Mouse (Mus musculus): ENCODE data around the gene Foxo1.

DNA sequence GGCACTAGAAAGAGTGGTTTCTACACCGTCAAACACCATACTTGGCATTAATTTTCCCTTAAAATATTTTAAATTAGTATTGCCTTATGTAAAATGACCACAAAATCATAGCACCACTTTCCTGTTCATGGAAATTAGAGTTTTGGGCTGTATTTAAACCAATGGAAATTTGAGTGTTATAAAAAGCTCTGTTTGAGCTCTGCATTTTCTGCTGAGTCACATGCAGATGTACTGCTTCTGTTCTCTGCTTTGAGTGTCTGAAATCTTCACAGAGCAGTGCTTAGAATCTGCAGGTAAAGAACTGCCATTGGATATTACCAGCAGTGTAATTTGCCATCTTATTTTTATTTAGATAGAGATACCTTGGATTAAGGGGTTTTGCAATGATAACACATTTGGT is 27.6 kb downstream of the Foxo1 start:
- no peak for TF ChIP-seq CTCF (IDR thresholded peaks at IDR 0.05; ENCODE audit: insufficient read depth, low read depth, low read length)
- no peak for TF ChIP-seq POLR2A (IDR thresholded peaks at IDR 0.05; ENCODE audit: insufficient read depth, low read depth, low read length)

All from olfactory bulb, adult 2 months (tissue).